Mouse (Mus musculus) CH12.LX (cell line): Measurements from ENCODE around the gene Romo1. TPM values are rescaled to one million over a fixed set of nuclear protein-coding genes. Genes with fewer than 3 reads are reported as not detected.

Source experiments
- DNase-seq: peaks from one replicate; pipeline ENCODE4 v3.0.0-alpha.2; 2013; ENCODE audit errors: extremely low read depth
- H3K27ac ChIP-seq: 2 replicates; pipeline ENCODE4 v1.5.1; 2012; ENCODE audit warnings: low read depth, mild to moderate bottlenecking, control low read depth, moderate library complexity; ENCODE audit not compliant: insufficient read depth
- H3K27me3 ChIP-seq: replicated peaks from 2 replicates; pipeline ENCODE3; 2012; ENCODE audit warnings: inconsistent platforms
- H3K36me3 ChIP-seq, 2 experiments: replicated peaks in 1 of 2; 2 replicates each; pipeline versions ENCODE3 to v1.6.1; 2012; ENCODE audit warnings: inconsistent platforms in 1 of 2, low read length in 1 of 2, mild to moderate bottlenecking in 1 of 2, mixed read lengths in 1 of 2, moderate library complexity in 1 of 2; ENCODE audit not compliant: control insufficient read depth in 1 of 2, insufficient read depth in 1 of 2
- H3K4me1 ChIP-seq, 2 experiments: 2 replicates each; pipeline ENCODE4 v1.6.1; 2012; ENCODE audit warnings: inconsistent platforms in 1 of 2, moderate library complexity in 1 of 2; ENCODE audit not compliant: insufficient read depth in 2 of 2, control insufficient read depth in 1 of 2
- H3K4me2 ChIP-seq: 2 replicates; pipeline ENCODE4 v1.6.1; 2012; ENCODE audit warnings: low read depth, mild to moderate bottlenecking, control low read depth; ENCODE audit not compliant: poor library complexity, insufficient read depth, severe bottlenecking
- H3K4me3 ChIP-seq, 3 experiments: fragments of 150-350 bp in 1 of 3; sonication (generic) in 1 of 3; replicated peaks in 1 of 3; 2 replicates each; pipeline versions ENCODE3 to v1.5.1; 2011 to 2012; ENCODE audit warnings: low read depth in 2 of 3, low read length in 2 of 3, mild to moderate bottlenecking in 2 of 3, moderate library complexity in 2 of 3, control low read depth in 1 of 3, improper control_type of control experiment in 1 of 3, inconsistent platforms in 1 of 3, mixed read lengths in 1 of 3; ENCODE audit not compliant: poor library complexity in 1 of 3
- H3K79me2 ChIP-seq: replicated peaks from 2 replicates; pipeline ENCODE4 v1.6.1; 2012; ENCODE audit warnings: mild to moderate bottlenecking, moderate library complexity; ENCODE audit not compliant: control insufficient read depth, poor library complexity, insufficient read depth, severe bottlenecking; ENCODE audit errors: extremely low read depth
- H3K9ac ChIP-seq: 2 replicates; pipeline ENCODE4 v1.6.1; 2012; ENCODE audit warnings: low read depth, mild to moderate bottlenecking, control low read depth, moderate library complexity; ENCODE audit not compliant: insufficient read depth
- H3K9me3 ChIP-seq: replicated peaks from 2 replicates; pipeline ENCODE3; 2012; ENCODE audit warnings: low read length, inconsistent platforms, mixed read lengths
- BHLHE40 ChIP-seq: IDR thresholded peaks from 2 replicates; pipeline ENCODE4 v1.6.1; 2011; ENCODE audit warnings: mild to moderate bottlenecking, low read depth, low read length, improper control_type of control experiment
- CTCF ChIP-seq, 2 experiments: IDR thresholded peaks in 1 of 2; conservative IDR thresholded peaks in 1 of 2; 2 replicates each; pipeline ENCODE4 v1.5.1; 2011 to 2012; ENCODE audit warnings: low read depth in 2 of 2, low read length in 2 of 2, improper control_type of control experiment in 1 of 2, inconsistent platforms in 1 of 2, mild to moderate bottlenecking in 1 of 2, moderate library complexity in 1 of 2
- EP300 ChIP-seq: IDR thresholded peaks from 2 replicates; pipeline ENCODE4 v1.6.1; 2011; ENCODE audit warnings: low read length, improper control_type of control experiment
- ETS1 ChIP-seq: conservative IDR thresholded peaks from 2 replicates; pipeline ENCODE4 v1.6.1; 2012; ENCODE audit warnings: low read depth, mild to moderate bottlenecking, inconsistent platforms, low read length, improper control_type of control experiment, moderate library complexity
- GABPA ChIP-seq: IDR thresholded peaks from 2 replicates; pipeline ENCODE4 v1.6.1; 2012; ENCODE audit warnings: low read depth, low read length, improper control_type of control experiment, inconsistent platforms; ENCODE audit not compliant: insufficient replicate concordance
- KAT2A ChIP-seq: IDR thresholded peaks from 2 replicates; pipeline ENCODE4 v1.6.1; 2012; ENCODE audit warnings: low read length, improper control_type of control experiment, inconsistent platforms; ENCODE audit not compliant: insufficient replicate concordance
- MEF2A ChIP-seq: IDR thresholded peaks from 2 replicates; pipeline ENCODE4 v1.6.1; 2014; ENCODE audit warnings: low read depth, mild to moderate bottlenecking, inconsistent platforms, low read length, improper control_type of control experiment, borderline replicate concordance
- MXI1 ChIP-seq: IDR thresholded peaks from 2 replicates; pipeline ENCODE4 v1.6.1; 2011; ENCODE audit warnings: mild to moderate bottlenecking, low read depth, low read length, improper control_type of control experiment
- NELFE ChIP-seq: IDR thresholded peaks from 2 replicates; pipeline ENCODE4 v1.6.1; 2011; ENCODE audit warnings: low read depth, low read length, improper control_type of control experiment
- NRF1 ChIP-seq: IDR thresholded peaks from 2 replicates; pipeline ENCODE4 v1.6.1; 2014; ENCODE audit warnings: low read depth, mild to moderate bottlenecking, inconsistent platforms, low read length, improper control_type of control experiment, moderate library complexity
- POLR2AphosphoS2 ChIP-seq: IDR thresholded peaks from 2 replicates; pipeline ENCODE4 v1.6.1; 2011; ENCODE audit warnings: low read depth, low read length, improper control_type of control experiment
- RAD21 ChIP-seq: IDR thresholded peaks from 2 replicates; pipeline ENCODE4 v1.6.1; 2011; ENCODE audit warnings: low read depth, mild to moderate bottlenecking, low read length, improper control_type of control experiment, moderate library complexity
- RCOR1 ChIP-seq: conservative IDR thresholded peaks from 2 replicates; pipeline ENCODE4 v1.6.1; 2012; ENCODE audit warnings: low read depth, mild to moderate bottlenecking, inconsistent platforms, low read length, improper control_type of control experiment
- SIN3A ChIP-seq: IDR thresholded peaks from 2 replicates; pipeline ENCODE4 v1.6.1; 2012; ENCODE audit warnings: low read length, improper control_type of control experiment, inconsistent platforms
- TCF12 ChIP-seq: IDR thresholded peaks from 2 replicates; pipeline ENCODE4 v1.6.1; 2014; ENCODE audit warnings: low read depth, mild to moderate bottlenecking, inconsistent platforms, low read length, improper control_type of control experiment
- ZMIZ1 ChIP-seq: IDR thresholded peaks from 2 replicates; pipeline ENCODE4 v1.6.1; 2012; ENCODE audit warnings: low read depth, mild to moderate bottlenecking, inconsistent platforms, low read length, improper control_type of control experiment
- dilution Hi-C: fragments of 300-500 bp; cut with MboI; formaldehyde crosslinking; loops from 2 replicates; pipeline ENCODE4 v1.14.3; 2020; ENCODE audit warnings: low sequenced_read_pairs; ENCODE audit not compliant: extremely low pct_unique_long_range_greater_than_20kb, extremely low pct_ligation_motif_present
- in situ Hi-C: fragments of 300-500 bp; cut with MboI; formaldehyde crosslinking; loops from 3 replicates; pipeline ENCODE4 v1.14.3; 2019; ENCODE audit warnings: low sequenced_read_pairs, low pct_ligation_motif_present, low pct_unique_long_range_greater_than_20kb, mixed read lengths
- polyA plus RNA-seq: library from polyadenylated mRNA; unstranded; fragments of >175 nt; gene quantifications from 2 replicates; pipeline ENCODE4 v1.2.1, GENCODE M21; 2012; ENCODE audit warnings: low read depth; ENCODE audit not compliant: insufficient read length
- total RNA-seq, 2 experiments: library from RNA; depleted of rRNA; stranded (reverse); fragments of 300-350 nt in 1 of 2; fragments of >200 nt in 1 of 2; gene quantifications; 2 replicates each; pipeline ENCODE4 v1.2.3; 2012 to 2014

Romo1 gene
- total and polyA plus RNA-seq, 3 experiments = 130 to 303 (median 292) TPM

DNA sequence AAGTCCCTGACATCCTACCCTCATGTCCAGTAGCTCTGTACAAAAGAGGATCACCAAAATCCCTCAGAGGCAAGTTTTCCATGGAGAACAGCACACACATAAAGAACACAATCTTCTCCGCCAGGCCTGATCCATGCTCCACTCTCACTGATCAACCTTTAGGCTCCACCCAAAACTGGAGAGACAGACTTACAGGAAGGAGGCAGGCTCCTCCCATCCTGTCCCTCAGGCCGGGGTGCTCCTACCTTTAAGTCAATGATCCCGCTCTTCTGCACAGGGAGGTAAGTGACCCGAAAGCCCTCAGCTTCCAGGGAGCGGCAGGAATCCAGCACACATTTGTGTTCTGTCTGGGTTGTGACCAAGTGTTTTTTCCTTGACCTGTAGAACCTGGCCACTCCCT is 9.7 kb upstream of the Romo1 start:
- Histone ChIP-seq H3K4me3 (no peak overlapping the region), H3K79me2 (no peaks in the 10 kb centered on the region), H3K9me3 (no peaks in the 10 kb centered on the region)
- dilution Hi-C loops = no loop called here
- TF ChIP-seq TCF12 (no peak), EP300 (no peak), KAT2A (no peak), MEF2A (no peak), RCOR1 (no peak), POLR2AphosphoS2 (no peak), NRF1 (no peak), SIN3A (no peak), BHLHE40 (no peak), ZMIZ1 (no peak), RAD21 (no peak), ETS1 (no peak), MXI1 (no peak), NELFE (no peak)
- TF ChIP-seq, all 38 proteins: peak for 0
- no peak for DNase-seq
- H3K36me3 ChIP-seq = peaks cover 32 to 65% of the 10 kb centered on the region in 2 experiments
- H3K9ac ChIP-seq = no peak overlapping the region
- H3K4me2 ChIP-seq = no peak overlapping the region
- no peaks in the 10 kb centered on the region for H3K4me1 ChIP-seq
- no peak overlapping the region for H3K27ac ChIP-seq
- in situ Hi-C loops = loop anchor here (10.0 to 25.0 kb wide), 2 partner anchors 169 to 297 kb away; partner anchors contain the start of genes Eif6 and Fam83c
- no peaks in the 10 kb centered on the region for H3K27me3 ChIP-seq

- peaks cover 41 to 72% of the 10 kb centered on the region in 2 experiments for H3K36me3 ChIP-seq
- no peaks in the 10 kb centered on the region for H3K9me3 ChIP-seq
- no peak overlapping the region for H3K4me2 ChIP-seq
- TF ChIP-seq GABPA = no peak
- peak in 1 of 2 experiments; percentile 58; a peak in 2 of 4 replicates for TF ChIP-seq CTCF (conservative IDR thresholded peaks at IDR 0.05 in 1 of 2, IDR thresholded peaks at IDR 0.05 in 1 of 2; ENCODE audit: low read depth in 2 of 2, low read length in 2 of 2)
- peak; percentile 58 for TF ChIP-seq RAD21
- TF ChIP-seq, all 38 proteins: peak for 2
- Histone ChIP-seq H3K9ac (no peak overlapping the region), H3K27me3 (no peaks in the 10 kb centered on the region), H3K79me2 (no peaks in the 10 kb centered on the region; the same call in 1 of the 2 replicates), H3K27ac (no peak overlapping the region), H3K4me3 (no peak overlapping the region), H3K4me1 (no peaks in the 10 kb centered on the region)
- dilution Hi-C loops = no loop called here
- in situ Hi-C loops = loop anchor here (10.0 to 25.0 kb wide), 2 partner anchors 171 to 298 kb away; partner anchors contain the start of genes Eif6 and Fam83c
- no peak for DNase-seq
These were observed 8.1 kb upstream of the Romo1 start for GRCm38 (mm10) chr2:156135695-156136094.
